Mouse (Mus musculus) stomach, postnatal 0 days (tissue): Measurements from ENCODE around the gene Caln1. TPM values are rescaled to one million over a fixed set of nuclear protein-coding genes. Genes with fewer than 3 reads are reported as not detected.

Source experiments
- ATAC-seq: fragments of 200-750 bp; cut with Nextera tagmentation; 2 replicates; pipeline ENCODE4 v1.8.0; 2017; ENCODE audit not compliant: low FRiP score, low TSS enrichment
- DNase-seq: peaks from one replicate; pipeline ENCODE4 v3.0.0-alpha.2; 2016; ENCODE audit warnings: low spot score
- H3K27ac ChIP-seq: fragments of 300-500 bp; sonication (generic); replicated peaks from 2 replicates; pipeline ENCODE4 v1.5.1; 2014; ENCODE audit warnings: mild to moderate bottlenecking, control low read depth
- H3K27me3 ChIP-seq: fragments of 300-500 bp; sonication (generic); 2 replicates; pipeline ENCODE4 v1.6.1; 2014; ENCODE audit warnings: low read length; ENCODE audit not compliant: control insufficient read depth, insufficient read depth
- H3K36me3 ChIP-seq: fragments of 300-500 bp; sonication (generic); 2 replicates; pipeline ENCODE4 v1.6.1; 2014; ENCODE audit warnings: low read length, mixed read lengths; ENCODE audit not compliant: control insufficient read depth, insufficient read depth
- H3K4me1 ChIP-seq: fragments of 300-500 bp; sonication (generic); replicated peaks from 2 replicates; pipeline ENCODE4 v1.6.1; 2014; ENCODE audit warnings: antibody characterized with exemption; ENCODE audit not compliant: control insufficient read depth, insufficient read depth
- H3K4me2 ChIP-seq: fragments of 300-500 bp; sonication (generic); replicated peaks from 2 replicates; pipeline ENCODE4 v1.6.1; 2014; ENCODE audit warnings: low read depth, mild to moderate bottlenecking, control low read depth, moderate library complexity
- H3K4me3 ChIP-seq: fragments of 300-500 bp; sonication (generic); 2 replicates; pipeline ENCODE4 v1.5.1; 2014; ENCODE audit warnings: low read depth, low read length, control low read depth
- H3K9ac ChIP-seq: fragments of 300-500 bp; sonication (generic); 2 replicates; pipeline ENCODE4 v1.6.1; 2014; ENCODE audit warnings: mild to moderate bottlenecking, low read length, control low read depth, mixed read lengths
- H3K9me3 ChIP-seq: fragments of 300-500 bp; sonication (generic); 2 replicates; pipeline ENCODE4 v1.6.1; 2016; ENCODE audit warnings: low read length; ENCODE audit not compliant: control insufficient read depth
- CTCF ChIP-seq: IDR thresholded peaks from 2 replicates; pipeline ENCODE4 v1.5.1; 2016; ENCODE audit warnings: antibody characterized with exemption, low read depth, mild to moderate bottlenecking, moderate library complexity
- EP300 ChIP-seq: optimal IDR thresholded peaks from 2 replicates; pipeline ENCODE3; 2016; ENCODE audit warnings: antibody characterized with exemption
- WGBS: fragments of 180-500 bp; shearing (Covaris S2); extraction: QIAGEN DNeasy Blood & Tissue Kit; methylation state at CpG from one replicate; pipeline ENCODE4 v1.1.7; 2014; 5-methylcytosine and 5-hydroxymethylcytosine counted together
- polyA plus RNA-seq: library from polyadenylated mRNA; unstranded; fragments of >200 nt; fragmentation: Nextera tagmentation; extraction: Ambion mirVana; gene quantifications from 2 replicates; pipeline ENCODE4 v1.2.1, GENCODE M21; 2015

Caln1 gene
- polyA plus RNA-seq, 1 experiment from 2014 or later, result 0.11 TPM

DNA sequence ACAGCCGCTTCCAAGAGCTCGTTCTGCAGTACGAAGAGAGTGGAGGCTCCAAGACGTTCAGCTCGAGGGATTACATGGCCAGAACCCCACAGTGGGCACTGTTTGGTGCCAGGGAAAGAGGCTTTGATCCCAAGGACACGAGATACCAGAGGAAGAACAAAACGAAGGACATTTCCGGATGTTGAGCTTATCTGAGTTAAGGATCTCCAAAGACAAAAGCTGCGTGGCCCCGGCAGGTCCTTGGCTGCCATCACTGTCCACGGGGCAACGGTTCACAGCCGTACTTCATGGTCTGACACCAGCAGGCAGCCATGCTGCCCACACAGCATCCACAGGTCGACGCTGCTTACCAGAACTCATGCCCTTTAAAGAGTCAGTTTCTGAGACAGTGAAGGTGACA, 28.6 kb upstream of the Caln1 start:
- DNase-seq, result no peak
- no peaks in the 10 kb centered on the region for H3K27me3 ChIP-seq
- H3K4me3 ChIP-seq, result no peak overlapping the region
- H3K9me3 ChIP-seq, result no peaks in the 10 kb centered on the region
- H3K4me2 ChIP-seq, result no peak overlapping the region
- no peaks in the 10 kb centered on the region for H3K4me1 ChIP-seq
- no peak for ATAC-seq
- H3K9ac ChIP-seq, result no peak overlapping the region
- H3K27ac ChIP-seq, result no peak overlapping the region
- WGBS, result 92% methylated on average over 15 of the region's 15 CpGs
- TF ChIP-seq EP300 (no peak), CTCF (no peak)
- peaks cover 5% of the 10 kb centered on the region for H3K36me3 ChIP-seq

DNA sequence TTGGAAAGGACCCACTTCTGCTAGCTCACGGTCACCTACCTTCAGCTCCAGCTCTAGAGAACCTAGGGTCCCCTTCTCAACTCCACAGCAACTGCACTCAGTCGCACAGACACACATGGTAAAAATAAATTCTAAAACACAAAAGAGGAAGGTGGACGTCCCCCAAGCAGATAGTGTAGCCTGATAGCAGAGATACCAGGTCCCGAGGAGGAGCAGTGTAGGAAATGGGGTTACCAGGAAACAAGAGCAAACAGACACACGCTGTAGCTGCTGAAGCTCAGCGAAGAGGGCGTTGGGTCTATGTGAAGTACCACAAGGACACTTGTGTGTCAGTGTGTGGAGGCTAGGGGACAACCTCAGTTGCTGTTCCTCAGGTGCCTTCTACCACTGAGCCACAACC, 24.3 kb upstream of the Caln1 start:
- Histone ChIP-seq H3K9me3 (no peaks in the 10 kb centered on the region), H3K4me2 (no peak overlapping the region), H3K4me1 (no peaks in the 10 kb centered on the region), H3K27me3 (no peaks in the 10 kb centered on the region), H3K27ac (no peak overlapping the region), H3K9ac (no peak overlapping the region), H3K4me3 (no peak overlapping the region), H3K36me3 (peaks cover 5% of the 10 kb centered on the region)
- 95% methylated on average over 7 of the region's 7 CpGs for WGBS
- TF ChIP-seq CTCF (no peak), EP300 (no peak)
- DNase-seq (no peak), ATAC-seq (no peak)

DNA sequence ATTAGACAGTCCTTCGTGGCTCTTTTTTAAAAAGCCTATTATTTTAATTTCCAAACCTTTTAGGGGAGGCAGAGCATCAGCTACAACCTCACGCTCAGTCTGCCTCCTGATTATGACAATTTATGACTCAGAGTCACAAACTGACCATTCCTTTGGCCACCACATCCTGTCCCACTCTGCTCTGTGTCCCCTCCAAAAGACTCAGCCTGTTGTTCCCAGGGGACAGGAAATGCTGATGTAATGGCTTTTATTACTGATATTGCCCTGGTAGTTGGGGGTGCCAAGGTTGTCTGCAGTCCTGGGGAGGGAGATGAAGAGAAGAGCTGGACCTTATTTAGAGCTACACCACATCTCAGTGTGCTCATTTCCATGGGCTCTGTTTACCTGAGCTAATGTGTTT, 23.4 kb upstream of the Caln1 start:
- Histone ChIP-seq H3K9me3 (no peaks in the 10 kb centered on the region), H3K4me1 (no peaks in the 10 kb centered on the region), H3K9ac (no peak overlapping the region), H3K36me3 (peaks cover 5% of the 10 kb centered on the region), H3K27me3 (no peaks in the 10 kb centered on the region), H3K4me2 (no peak overlapping the region), H3K4me3 (no peak overlapping the region), H3K27ac (no peak overlapping the region)
- TF ChIP-seq EP300, result no peak
- TF ChIP-seq CTCF, result no peak
- WGBS, result 83% methylated on average over 2 of the region's 2 CpGs
- ATAC-seq (no peak), DNase-seq (no peak)

DNA sequence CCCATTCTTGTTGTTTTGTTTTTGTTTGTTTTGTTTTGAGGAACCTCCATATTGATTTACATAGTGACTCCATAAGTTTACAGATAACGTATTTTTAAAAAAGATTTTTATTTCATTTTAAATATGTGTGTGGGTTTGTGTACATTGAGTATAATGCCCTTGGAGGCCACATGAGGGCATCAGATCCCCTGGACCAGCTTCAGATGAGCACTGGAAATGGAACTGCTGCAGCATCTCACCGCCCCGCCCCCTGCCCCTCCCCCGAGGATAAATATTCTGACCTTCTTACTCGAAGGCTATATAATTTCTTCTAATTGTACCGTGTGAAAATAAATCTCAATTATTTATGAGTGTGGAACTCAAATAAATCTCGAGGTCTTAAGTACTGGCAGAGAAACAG, 14.0 kb upstream of the Caln1 start:
- Histone ChIP-seq H3K4me2 (no peak overlapping the region), H3K36me3 (no peaks in the 10 kb centered on the region), H3K27me3 (no peaks in the 10 kb centered on the region), H3K9ac (no peak overlapping the region), H3K4me1 (no peaks in the 10 kb centered on the region), H3K9me3 (no peaks in the 10 kb centered on the region), H3K27ac (no peak overlapping the region), H3K4me3 (no peak overlapping the region)
- no peak for ATAC-seq
- TF ChIP-seq EP300, result no peak
- TF ChIP-seq CTCF, result peak; percentile 14; the same call in 1 of the 2 replicates
- WGBS, result 48% methylated on average over 7 of the region's 7 CpGs
- DNase-seq, result no peak

DNA sequence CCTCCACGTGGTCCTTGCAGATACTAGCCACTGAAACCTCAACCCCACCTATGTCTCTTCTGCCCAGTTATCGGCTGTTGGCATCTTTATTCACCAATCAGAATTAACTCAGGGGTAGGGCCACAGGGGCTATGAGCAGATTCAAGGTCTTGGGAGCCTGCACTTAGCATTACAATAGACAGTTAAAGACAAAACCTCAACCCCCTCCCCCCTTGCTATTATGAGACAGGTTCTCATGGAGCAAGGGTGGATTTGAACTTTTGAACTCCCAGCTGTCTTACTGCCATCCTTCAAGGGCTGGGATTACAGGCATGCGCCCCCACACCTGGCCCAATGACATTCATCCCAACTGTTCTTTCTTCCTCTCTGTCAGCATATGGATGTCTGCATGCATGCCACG, 6.1 kb upstream of the Caln1 start:
- Histone ChIP-seq H3K36me3 (no peaks in the 10 kb centered on the region), H3K4me3 (no peak overlapping the region), H3K4me1 (no peaks in the 10 kb centered on the region), H3K27me3 (no peaks in the 10 kb centered on the region), H3K27ac (no peak overlapping the region), H3K4me2 (no peak overlapping the region), H3K9me3 (no peaks in the 10 kb centered on the region), H3K9ac (no peak overlapping the region)
- DNase-seq, result no peak
- TF ChIP-seq CTCF (no peak), EP300 (no peak)
- ATAC-seq, result no peak
- WGBS, result 64% methylated on average over 4 of the region's 4 CpGs

DNA sequence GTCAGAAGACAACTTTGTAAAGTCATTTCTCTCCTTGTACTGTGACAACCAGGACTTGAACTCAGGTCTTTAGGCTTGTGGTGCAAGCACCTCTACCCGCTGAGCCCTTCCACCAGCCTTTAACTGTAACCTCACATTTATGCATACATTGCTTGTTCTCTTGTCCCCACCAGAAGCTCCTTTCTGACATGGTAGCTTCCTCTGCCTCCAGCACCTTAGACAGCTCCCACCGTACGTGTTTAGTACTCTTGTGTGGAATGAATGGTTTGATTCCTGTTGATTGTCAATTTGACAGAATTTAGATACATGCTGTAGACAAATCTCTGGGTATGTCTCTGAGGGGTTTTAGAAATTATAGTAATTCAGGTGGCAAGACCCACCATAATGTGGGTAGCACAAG, 5.5 kb upstream of the Caln1 start:
- WGBS, result 40% methylated on average over 3 of the region's 3 CpGs
- Histone ChIP-seq H3K27ac (no peak overlapping the region), H3K9ac (no peak overlapping the region), H3K36me3 (no peaks in the 10 kb centered on the region), H3K4me1 (no peaks in the 10 kb centered on the region), H3K9me3 (no peaks in the 10 kb centered on the region), H3K27me3 (no peaks in the 10 kb centered on the region), H3K4me3 (no peak overlapping the region), H3K4me2 (no peak overlapping the region)
- TF ChIP-seq EP300 (no peak), CTCF (no peak)
- DNase-seq (no peak), ATAC-seq (no peak)

DNA sequence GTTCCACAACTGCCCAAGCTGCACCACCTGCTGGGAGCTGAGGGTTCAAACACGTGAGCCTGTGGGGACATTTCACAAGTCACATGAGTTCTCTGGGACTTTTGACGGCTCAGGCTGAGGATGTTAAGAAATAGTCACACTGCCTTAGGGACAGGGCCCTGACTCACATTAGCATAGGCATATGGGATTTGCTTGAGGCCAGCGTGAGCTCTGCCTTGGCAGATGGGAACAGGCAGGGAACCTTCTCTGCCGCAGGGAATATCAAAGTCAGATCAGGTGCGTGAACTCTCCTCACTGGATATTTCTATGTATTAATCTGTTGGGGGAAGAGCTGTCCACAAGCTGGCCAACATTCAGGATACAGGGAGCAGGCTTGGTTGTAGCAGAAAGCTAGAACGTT, 1.0 kb upstream of the Caln1 start:
- TF ChIP-seq EP300 (no peak), CTCF (no peak)
- Histone ChIP-seq H3K36me3 (no peaks in the 10 kb centered on the region), H3K9me3 (no peaks in the 10 kb centered on the region), H3K4me2 (no peak overlapping the region), H3K27me3 (no peaks in the 10 kb centered on the region), H3K4me1 (no peaks in the 10 kb centered on the region), H3K4me3 (no peak overlapping the region), H3K9ac (no peak overlapping the region), H3K27ac (no peak overlapping the region)
- DNase-seq, result no peak
- ATAC-seq, result no peak
- WGBS, result 82% methylated on average over 6 of the region's 6 CpGs
